Mouse (Mus musculus) adrenal gland, postnatal 25 days (tissue): ENCODE results near the gene Wwp2. TPM values are rescaled to one million over a fixed set of nuclear protein-coding genes. Genes with fewer than 3 reads are reported as not detected.

Experiments
- microRNA-seq, 2 experiments: library from miRNA; unstranded; fragments of <30 nt; microRNA quantifications; one replicate each; pipeline ENCODE4 v1.2.0; 2021
- total RNA-seq: library from RNA; stranded (reverse); gene quantifications from 2 replicates; pipeline ENCODE4 v1.2.3, GENCODE M21; 2021

The Wwp2 gene
- total RNA-seq, 1 experiment from 2014 or later: 44.1 TPM

Small RNAs within 50 kb of the gene (microRNA-seq; reads per million reads assigned to microRNA genes)
- 1,833 to 1,907 reads per million in 2 experiments for gene Mir140

Other genes starting within 250 kb of the Wwp2 start
- 172 and 180 TPM in 2 replicates for gene Nfat5, start 142.9 kb upstream of the Wwp2 start, total RNA-seq
- gene Nqo1, start 33.2 kb upstream of the Wwp2 start, total RNA-seq: 4.6 and 6.2 TPM in 2 replicates
- gene Nob1, start 11.3 kb upstream of the Wwp2 start, total RNA-seq: 29.6 and 40.6 TPM in 2 replicates
- gene Psmd7, start 152.1 kb downstream of the Wwp2 start, total RNA-seq: 109 and 131 TPM in 2 replicates